Mouse (Mus musculus) left cerebral cortex, postnatal 10 days (tissue): ENCODE results near the gene Enox2. TPM values are rescaled to one million over a fixed set of nuclear protein-coding genes. Genes with fewer than 3 reads are reported as not detected.

ENCODE experiments used
- DNase-seq, 2 experiments: peaks; one replicate each; pipeline ENCODE4 v3.0.0; 2021 to 2022; ENCODE audit warnings: low spot score in 2 of 2, mixed read lengths in 1 of 2; ENCODE audit errors: extremely low spot score in 1 of 2
- intact Hi-C: fragments of 180-260 bp; cut with DNase I; formaldehyde crosslinking; loops from one replicate; pipeline ENCODE4 v1.15.1; 2025
- total RNA-seq, 2 experiments: library from RNA; stranded (reverse); gene quantifications; 2 replicates each; pipeline ENCODE4 v1.2.3; 2021

The Enox2 gene
- total RNA-seq, 2 experiments from 2014 or later, result 11.3 to 11.5 TPM

DNA sequence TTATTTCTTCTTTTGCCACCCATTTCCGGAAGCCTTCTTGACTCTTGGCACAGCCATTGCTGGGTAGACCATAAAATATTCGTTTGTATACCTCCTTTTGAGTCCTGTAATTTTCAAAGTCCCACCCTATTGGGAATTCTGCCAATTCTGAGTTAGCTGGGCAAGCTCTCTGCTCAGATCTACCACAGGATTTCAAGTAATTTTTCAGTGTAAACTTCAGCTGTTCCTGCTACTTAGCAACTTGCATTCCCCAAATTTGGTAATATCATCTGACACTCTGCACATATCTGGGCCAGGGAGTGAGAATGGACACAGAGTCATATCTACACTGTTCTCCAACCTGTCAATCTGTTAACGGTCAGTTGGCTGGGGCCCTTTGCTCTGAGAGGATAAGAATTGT, 214.5 kb downstream of the Enox2 start:
- intact Hi-C loops, result no loop called here
- DNase-seq, result no peak

DNA sequence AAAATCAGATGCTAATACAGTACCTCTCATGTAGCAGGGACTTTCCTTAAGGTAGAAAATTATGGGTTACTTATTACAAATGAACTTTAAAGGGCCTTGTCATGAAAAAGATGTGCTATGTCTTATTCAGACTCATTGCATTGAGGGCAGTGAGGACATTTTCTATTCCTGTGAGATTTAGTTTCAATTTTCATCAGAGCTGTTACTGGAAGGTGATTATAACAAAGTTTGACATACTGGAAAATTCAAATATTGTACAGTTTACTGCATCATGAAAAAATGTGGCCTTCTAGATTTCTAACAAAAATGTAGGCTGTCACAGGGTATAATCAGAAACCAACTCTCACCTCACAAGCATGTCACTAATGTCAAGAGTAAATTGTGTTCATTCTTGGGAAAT, 242.9 kb downstream of the Enox2 start:
- DNase-seq, result no peak
- intact Hi-C loops, result no loop called here

- peak in 1 of 2 experiments; percentile 19 for DNase-seq
- intact Hi-C loops, result no loop called here
Observed at GRCm38 (mm10) chrX:49009746-49010145, 278.3 kb downstream of the Enox2 start.

- DNase-seq, result no peak
- intact Hi-C loops, result no loop called here
Observed at GRCm38 (mm10) chrX:49005655-49006054, 282.4 kb downstream of the Enox2 start.

DNA sequence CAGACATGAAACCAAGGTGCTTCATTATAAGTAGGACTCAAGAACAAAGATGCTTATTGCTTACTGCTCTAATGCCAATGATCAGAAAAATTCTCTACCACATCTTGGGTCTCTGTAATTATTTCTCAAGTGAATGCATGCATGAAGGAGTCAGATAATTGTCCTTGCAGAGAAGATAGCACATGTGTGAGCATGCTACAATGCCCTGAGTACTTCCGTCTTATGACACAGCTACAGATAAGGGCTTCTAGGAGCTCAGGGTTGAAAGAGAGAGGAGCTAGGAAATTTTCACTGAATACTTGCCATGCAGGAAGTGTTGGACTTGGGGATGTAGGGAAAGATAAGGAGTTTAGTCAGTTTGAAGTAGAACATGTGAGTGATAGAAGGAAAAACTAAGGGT, 285.2 kb downstream of the Enox2 start:
- intact Hi-C loops, result no loop called here
- no peak for DNase-seq

- DNase-seq, result no peak
- intact Hi-C loops, result no loop called here
Observed at GRCm38 (mm10) chrX:48985653-48986052, 302.4 kb downstream of the Enox2 start.

- intact Hi-C loops, result no loop called here
- no peak for DNase-seq
Observed at GRCm38 (mm10) chrX:48984451-48984850, 303.6 kb downstream of the Enox2 start.

Other genes starting within 250 kb of the Enox2 start
- gene Arhgap36, start 175.7 kb upstream of the Enox2 start, total RNA-seq, result 1 to 10 TPM; 2.6 to 4.1 TPM